Mouse (Mus musculus): ENCODE measurements around the gene Clk1. TPM values are rescaled to one million over a fixed set of nuclear protein-coding genes. Genes with fewer than 3 reads are reported as not detected.

The Clk1 gene
- polyA plus RNA-seq, 1 experiment from 2014 or later = 111 TPM

GRCm38 (mm10) chr1:58444691-58445090, 20.8 kb upstream of the Clk1 start:
- Histone ChIP-seq H3K4me1 (replicated peaks; ENCODE audit: control insufficient read depth, insufficient read depth) (no peaks in the 10 kb centered on the region), H3K4me2 (replicated peaks; ENCODE audit: low read depth) (peak overlapping the region; percentile 71), H3K36me3 (ENCODE audit: control insufficient read depth, insufficient read depth, low read length) (peaks cover 4% of the 10 kb centered on the region), H3K27ac (replicated peaks) (peak overlapping the region; percentile 92), H3K9ac (ENCODE audit: low read length) (peak overlapping the region; percentile 73), H3K27me3 (ENCODE audit: control insufficient read depth, insufficient read depth, low read length) (no peaks in the 10 kb centered on the region), H3K4me3 (ENCODE audit: low read depth, low read length) (peak overlapping the region; percentile 57), H3K9me3 (ENCODE audit: control insufficient read depth, low read length) (no peaks in the 10 kb centered on the region)
- DNase-seq (ENCODE audit: low spot score) (no peak), ATAC-seq (ENCODE audit: low FRiP score, low TSS enrichment) (no peak)
- 6% methylated on average over 10 of the region's 10 CpGs for WGBS
- no peak for TF ChIP-seq EP300 (optimal IDR thresholded peaks at IDR 0.05)
- no peak for TF ChIP-seq CTCF (IDR thresholded peaks at IDR 0.05; ENCODE audit: low read depth)

GRCm38 (mm10) chr1:58424551-58424950, 685 bp upstream of the Clk1 start:
- no peaks in the 10 kb centered on the region for H3K4me1 ChIP-seq (replicated peaks; ENCODE audit: control insufficient read depth, insufficient read depth)
- no peaks in the 10 kb centered on the region for H3K27me3 ChIP-seq (ENCODE audit: control insufficient read depth, insufficient read depth, low read length)
- no peak for DNase-seq (ENCODE audit: low spot score)
- H3K4me2 ChIP-seq (replicated peaks; ENCODE audit: low read depth) = no peak overlapping the region
- H3K36me3 ChIP-seq (ENCODE audit: control insufficient read depth, insufficient read depth, low read length) = 0 out of 2 replicates have a peak, but pooled peaks cover 2% of the 10 kb centered on the region
- no peak overlapping the region for H3K9ac ChIP-seq (ENCODE audit: low read length)
- 90% methylated on average over 3 of the region's 3 CpGs for WGBS
- TF ChIP-seq CTCF (IDR thresholded peaks at IDR 0.05; ENCODE audit: low read depth) = no peak
- no peak for TF ChIP-seq EP300 (optimal IDR thresholded peaks at IDR 0.05)
- ATAC-seq (ENCODE audit: low FRiP score, low TSS enrichment) = no peak
- no peak overlapping the region for H3K27ac ChIP-seq (replicated peaks)
- no peak overlapping the region for H3K4me3 ChIP-seq (ENCODE audit: low read depth, low read length)
- no peaks in the 10 kb centered on the region for H3K9me3 ChIP-seq (ENCODE audit: control insufficient read depth, low read length)

DNA sequence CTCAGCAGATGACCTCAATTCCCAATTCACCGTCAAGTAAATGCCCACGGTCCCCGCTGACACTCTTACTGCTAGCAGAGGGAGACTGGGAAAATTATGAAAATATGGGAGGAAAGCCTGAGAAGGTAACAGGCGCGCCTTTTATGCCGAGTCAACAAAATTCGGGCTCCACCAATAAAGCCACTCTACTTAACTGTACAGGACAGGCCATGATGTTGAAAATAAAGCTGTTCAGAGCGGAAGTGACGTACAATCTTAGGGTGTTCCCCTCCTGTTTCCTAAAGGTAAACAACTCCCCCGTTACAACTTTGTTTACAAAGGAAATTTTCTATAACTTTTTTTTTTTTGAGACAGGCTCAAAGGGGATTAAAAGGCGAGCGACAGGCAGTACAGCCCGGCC, 987 bp downstream of the Clk1 start:
- Histone ChIP-seq H3K4me2 (replicated peaks; ENCODE audit: low read depth) (peak overlapping the region; percentile 62), H3K9ac (ENCODE audit: low read length) (peak overlapping the region; percentile 100), H3K4me3 (ENCODE audit: low read depth, low read length) (peak overlapping the region; percentile 100), H3K9me3 (ENCODE audit: control insufficient read depth, low read length) (no peaks in the 10 kb centered on the region), H3K27me3 (ENCODE audit: control insufficient read depth, insufficient read depth, low read length) (no peaks in the 10 kb centered on the region), H3K27ac (replicated peaks) (peak overlapping the region; percentile 100), H3K4me1 (replicated peaks; ENCODE audit: control insufficient read depth, insufficient read depth) (no peaks in the 10 kb centered on the region), H3K36me3 (ENCODE audit: control insufficient read depth, insufficient read depth, low read length) (peaks cover 11% of the 10 kb centered on the region; the same call in 1 of the 2 replicates)
- peak; percentile 76 for ATAC-seq (ENCODE audit: low FRiP score, low TSS enrichment)
- TF ChIP-seq CTCF (IDR thresholded peaks at IDR 0.05; ENCODE audit: low read depth) (no peak), EP300 (optimal IDR thresholded peaks at IDR 0.05) (no peak)
- peak; percentile 51 for DNase-seq (ENCODE audit: low spot score)
- 4% methylated on average over 13 of the region's 13 CpGs for WGBS

DNA sequence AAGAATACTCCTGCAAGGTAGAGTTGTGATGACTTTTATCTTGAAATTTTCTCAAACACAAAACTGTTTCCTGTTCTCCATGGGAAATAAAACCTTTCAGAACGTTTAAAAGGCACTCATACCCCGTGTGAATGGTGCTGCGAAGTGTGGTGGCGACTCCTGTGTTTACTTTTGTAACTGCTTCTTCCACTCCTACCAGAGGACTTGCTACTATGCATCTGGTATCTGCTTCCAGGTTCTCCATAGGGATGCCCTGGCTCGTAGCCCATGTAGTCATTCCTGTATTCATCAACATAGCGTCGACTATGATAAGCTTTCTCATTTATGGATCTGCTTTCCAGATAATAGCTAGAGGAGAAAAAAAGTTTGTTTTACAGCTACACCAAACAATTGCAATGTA, 2.9 kb downstream of the Clk1 start:
- no peaks in the 10 kb centered on the region for H3K9me3 ChIP-seq (ENCODE audit: control insufficient read depth, low read length)
- H3K4me3 ChIP-seq (ENCODE audit: low read depth, low read length) = no peak overlapping the region
- H3K4me1 ChIP-seq (replicated peaks; ENCODE audit: control insufficient read depth, insufficient read depth) = no peaks in the 10 kb centered on the region
- 19% methylated on average over 7 of the region's 7 CpGs for WGBS
- DNase-seq (ENCODE audit: low spot score) = no peak
- no peaks in the 10 kb centered on the region for H3K27me3 ChIP-seq (ENCODE audit: control insufficient read depth, insufficient read depth, low read length)
- no peak for TF ChIP-seq EP300 (optimal IDR thresholded peaks at IDR 0.05)
- H3K9ac ChIP-seq (ENCODE audit: low read length) = no peak overlapping the region
- no peak overlapping the region for H3K27ac ChIP-seq (replicated peaks)
- H3K4me2 ChIP-seq (replicated peaks; ENCODE audit: low read depth) = 0 out of 2 replicates have a peak overlapping the region, but pooled peaks have one; percentile 32
- no peak for ATAC-seq (ENCODE audit: low FRiP score, low TSS enrichment)
- H3K36me3 ChIP-seq (ENCODE audit: control insufficient read depth, insufficient read depth, low read length) = peaks cover 19% of the 10 kb centered on the region; the same call in 1 of the 2 replicates

GRCm38 (mm10) chr1:58420032-58420431, 3.8 kb downstream of the Clk1 start:
- WGBS = 65% methylated on average over 10 of the region's 10 CpGs
- Histone ChIP-seq H3K27me3 (ENCODE audit: control insufficient read depth, insufficient read depth, low read length) (no peaks in the 10 kb centered on the region), H3K4me3 (ENCODE audit: low read depth, low read length) (no peak overlapping the region), H3K4me2 (replicated peaks; ENCODE audit: low read depth) (no peak overlapping the region), H3K36me3 (ENCODE audit: control insufficient read depth, insufficient read depth, low read length) (peaks cover 19% of the 10 kb centered on the region; the same call in 1 of the 2 replicates), H3K27ac (replicated peaks) (no peak overlapping the region), H3K9ac (ENCODE audit: low read length) (no peak overlapping the region), H3K4me1 (replicated peaks; ENCODE audit: control insufficient read depth, insufficient read depth) (no peaks in the 10 kb centered on the region), H3K9me3 (ENCODE audit: control insufficient read depth, low read length) (no peaks in the 10 kb centered on the region)
- ATAC-seq (ENCODE audit: low FRiP score, low TSS enrichment) (no peak), DNase-seq (ENCODE audit: low spot score) (no peak)
- TF ChIP-seq CTCF (IDR thresholded peaks at IDR 0.05; ENCODE audit: low read depth) (no peak), EP300 (optimal IDR thresholded peaks at IDR 0.05) (no peak)

GRCm38 (mm10) chr1:58416048-58416447, 7.8 kb downstream of the Clk1 start:
- 71% methylated on average over 2 of the region's 2 CpGs for WGBS
- Histone ChIP-seq H3K9ac (ENCODE audit: low read length) (no peak overlapping the region), H3K36me3 (ENCODE audit: control insufficient read depth, insufficient read depth, low read length) (peaks cover 42% of the 10 kb centered on the region), H3K27ac (replicated peaks) (no peak overlapping the region), H3K4me2 (replicated peaks; ENCODE audit: low read depth) (no peak overlapping the region), H3K4me1 (replicated peaks; ENCODE audit: control insufficient read depth, insufficient read depth) (no peaks in the 10 kb centered on the region), H3K27me3 (ENCODE audit: control insufficient read depth, insufficient read depth, low read length) (no peaks in the 10 kb centered on the region), H3K4me3 (ENCODE audit: low read depth, low read length) (no peak overlapping the region), H3K9me3 (ENCODE audit: control insufficient read depth, low read length) (no peaks in the 10 kb centered on the region)
- TF ChIP-seq CTCF (IDR thresholded peaks at IDR 0.05; ENCODE audit: low read depth) (no peak), EP300 (optimal IDR thresholded peaks at IDR 0.05) (no peak)
- no peak for DNase-seq (ENCODE audit: low spot score)
- ATAC-seq (ENCODE audit: low FRiP score, low TSS enrichment) = no peak
